24 mouse cellular contexts compared by ENCODE assay signal in the genomic region with DNA sequence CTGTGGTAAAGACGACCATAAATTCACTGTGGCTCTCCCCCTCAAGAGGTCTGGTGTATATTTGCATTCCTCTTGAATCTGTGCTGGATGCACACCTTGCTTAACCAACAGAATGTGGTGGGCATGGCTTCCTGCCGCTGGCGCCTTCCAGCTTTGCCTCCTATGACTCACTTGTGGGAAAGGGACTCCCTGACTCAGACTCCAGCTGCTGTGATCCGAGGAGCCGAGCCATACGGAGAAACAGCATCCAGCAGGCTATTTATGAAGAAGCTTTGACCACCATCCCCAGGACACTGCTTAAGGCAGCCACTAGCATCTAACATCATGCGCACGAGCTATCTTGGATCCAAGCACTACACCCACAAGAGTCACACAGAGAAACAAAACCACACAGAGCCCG. TPM values are rescaled to one million over a fixed set of nuclear protein-coding genes. Genes with fewer than 3 reads are reported as not detected.
DNase-seq lines count a peak whose midpoint lies in the region; ATAC-seq and TF ChIP-seq lines count a peak whose summit lies in the region.
"Had no signal": no experiment of that assay in that cellular context is flagged by ENCODE, and none has a peak within 500 bp of the region (broad histone marks: within the 10 kb centered on the region; RNA-seq: fewer than 3 reads in every experiment).

No protein-coding gene starts in this region.

- H3K4me2 ChIP-seq in liver, postnatal 0 days (ENCODE audit: low read depth, low read length): no peak overlapping the region
- H3K4me2 ChIP-seq: hindbrain, embryonic 15.5 days; intestine, embryonic 15.5 days; kidney, embryonic 15.5 days; neural tube, embryonic 12.5 days had no signal

- intact Hi-C loops in left cerebral cortex, postnatal 10 days (cut with DNase I): no loop called here

- no peak overlapping the region for H3K27ac ChIP-seq in liver, postnatal 0 days (ENCODE audit: low read depth)
- H3K27ac ChIP-seq in kidney, adult 2 months (ENCODE audit: insufficient read depth, low read depth, low read length): no peak overlapping the region
- H3K27ac ChIP-seq: forebrain, embryonic 10.5 days; hindbrain, embryonic 15.5 days; intestine, embryonic 15.5 days; kidney, embryonic 15.5 days; neural tube, embryonic 12.5 days had no signal

- no peaks in the 10 kb centered on the region for H3K27me3 ChIP-seq in liver, postnatal 0 days (ENCODE audit: insufficient read depth, low read length)
- H3K27me3 ChIP-seq in kidney, adult 2 months (replicated peaks; ENCODE audit: control insufficient read depth, insufficient read depth, low read length): no peaks in the 10 kb centered on the region
- H3K27me3 ChIP-seq: CH12.LX; hindbrain, embryonic 15.5 days; intestine, embryonic 15.5 days; kidney, embryonic 15.5 days; neural tube, embryonic 12.5 days had no signal

- no peak for ATAC-seq in liver, postnatal 0 days
- ATAC-seq: forebrain, postnatal 0 days; intestine, embryonic 15.5 days had no signal

- DNase-seq in left cerebral cortex, adult 18-20 months (ENCODE audit: low spot score in 2 of 2): peak; percentile 46 to 49
- DNase-seq in left cerebral cortex, postnatal 10 days (ENCODE audit: extremely low spot score in 1 of 2, low spot score in 2 of 2): no peak
- DNase-seq in right cerebral cortex, adult 2 months (ENCODE audit: low spot score in 2 of 2): peak; percentile 44 to 46
- DNase-seq in right cerebral cortex, postnatal 14 days: no peak
- peak; percentile 89 for DNase-seq in NIH3T3 (ENCODE audit: low read depth)
- DNase-seq in skeletal muscle tissue, adult 2 months (ENCODE audit: low read depth, low spot score): peak; percentile 30
- DNase-seq in liver, postnatal 0 days: no peak
- no peak for DNase-seq in kidney, adult 2 months
- DNase-seq: adrenal gland, postnatal 14 days; cerebellum, adult 11 months; cerebellum, postnatal 14 days; embryo, embryonic 11 days; forebrain, postnatal 0 days; heart, postnatal 36 days; kidney, postnatal 4 days; lung, adult 2 months; lung, postnatal 36 days; right cerebral cortex, postnatal 25 days had no signal

- H3K9ac ChIP-seq in liver, postnatal 0 days (replicated peaks): no peak overlapping the region
- H3K9ac ChIP-seq: forebrain, postnatal 0 days; hindbrain, embryonic 15.5 days; intestine, embryonic 15.5 days; kidney, embryonic 15.5 days; neural tube, embryonic 12.5 days had no signal

- peaks cover 3% of the 10 kb centered on the region; the same call in 1 of the 2 replicates for H3K4me1 ChIP-seq in liver, postnatal 0 days (ENCODE audit: insufficient read depth)
- H3K4me1 ChIP-seq in kidney, adult 2 months (ENCODE audit: control insufficient read depth, insufficient read depth, low read length): no peaks in the 10 kb centered on the region; the same call in 1 of the 2 replicates
- H3K4me1 ChIP-seq: hindbrain, embryonic 15.5 days; intestine, embryonic 15.5 days; neural tube, embryonic 12.5 days had no signal

- H3K36me3 ChIP-seq in liver, postnatal 0 days (replicated peaks; ENCODE audit: insufficient read depth, low read length): no peaks in the 10 kb centered on the region
- no peaks in the 10 kb centered on the region for H3K36me3 ChIP-seq in kidney, adult 2 months (ENCODE audit: control insufficient read depth, insufficient read depth, low read length)
- H3K36me3 ChIP-seq: forebrain, embryonic 10.5 days; hindbrain, embryonic 15.5 days; intestine, embryonic 15.5 days; kidney, embryonic 15.5 days; neural tube, embryonic 12.5 days had no signal

- TF ChIP-seq CTCF in liver, postnatal 0 days (IDR thresholded peaks at IDR 0.05; ENCODE audit: low read depth): no peak
- no peak for TF ChIP-seq CTCF in kidney, adult 2 months (conservative IDR thresholded peaks at IDR 0.05; ENCODE audit: insufficient read depth, insufficient read length, low read depth, low read length)

- TF ChIP-seq EP300 in liver, postnatal 0 days (IDR thresholded peaks at IDR 0.05; ENCODE audit: low read depth): no peak

- TF ChIP-seq POLR2A in kidney, adult 2 months (IDR thresholded peaks at IDR 0.05; ENCODE audit: low read depth, low read length): no peak

- H3K9me3 ChIP-seq in liver, postnatal 0 days (ENCODE audit: low read length): no peaks in the 10 kb centered on the region
- H3K9me3 ChIP-seq: hindbrain, embryonic 15.5 days; intestine, embryonic 15.5 days; kidney, embryonic 15.5 days had no signal

- H3K4me3 ChIP-seq in liver, postnatal 0 days (ENCODE audit: low read depth, low read length): no peak overlapping the region
- H3K4me3 ChIP-seq in kidney, adult 2 months (ENCODE audit: insufficient read depth, low read depth, low read length): no peak overlapping the region
- H3K4me3 ChIP-seq: forebrain, embryonic 10.5 days; hindbrain, embryonic 15.5 days; intestine, embryonic 15.5 days; kidney, embryonic 15.5 days; neural tube, embryonic 12.5 days had no signal

- 74% methylated on average over 9 of the region's 9 CpGs for WGBS in liver, postnatal 0 days (ENCODE audit: insufficient replicate concordance)
- WGBS in kidney, adult 2 months: 88% methylated on average over 9 of the region's 9 CpGs

RNA-seq across cellular contexts. Expression of a gene that starts 5.1 kb away (rescaled TPM):
- total RNA-seq in left cerebral cortex, adult 18-20 months (2021): 10 to 100 TPM; 17.1 to 18.9 TPM
- total RNA-seq in left cerebral cortex, postnatal 10 days (2021): 10 to 100 TPM; 18.9 to 20.0 TPM
- polyA plus RNA-seq in liver, postnatal 0 days (2015; fragmentation: Nextera tagmentation; extraction: Ambion mirVana): 0.71 and 1.1 TPM in 2 replicates
- 5.7 and 6.4 TPM in 2 replicates for polyA plus RNA-seq in kidney, adult 2 months (2012; rRNA removed)

Comparison
In these comparisons a context has a peak if more than half of its experiments do, and no peak if none do; other contexts are left out.
1. DNase-seq: peak in left cerebral cortex, adult 18-20 months (2 of 2), right cerebral cortex, adult 2 months (2 of 2), NIH3T3 (single experiment) and skeletal muscle tissue, adult 2 months (single experiment); none in left cerebral cortex, postnatal 10 days (0 of 2), right cerebral cortex, postnatal 14 days (single experiment), liver, postnatal 0 days (single experiment) and kidney, adult 2 months (single experiment).